Mouse (Mus musculus) G1E (cell line): ENCODE measurements around the gene Tmem214. TPM values are rescaled to one million over a fixed set of nuclear protein-coding genes. Genes with fewer than 3 reads are reported as not detected.

Experiments used
- ATAC-seq: 2 replicates; pipeline ENCODE4 v1.8.0; 2016; ENCODE audit warnings: mild to moderate bottlenecking; ENCODE audit not compliant: insufficient number of reproducible peaks, poor library complexity, low FRiP score, severe bottlenecking; ENCODE audit errors: extremely low read depth
- DNase-seq: peaks from one replicate; pipeline ENCODE4 v3.0.0; 2012; ENCODE audit warnings: low spot score
- H3K27me3 ChIP-seq: 2 replicates; pipeline ENCODE4 v1.6.1; 2012; ENCODE audit warnings: mild to moderate bottlenecking, low read length, inconsistent platforms; ENCODE audit not compliant: insufficient read depth
- H3K36me3 ChIP-seq: replicated peaks from 2 replicates; pipeline ENCODE3; 2012; ENCODE audit warnings: mild to moderate bottlenecking, inconsistent platforms
- H3K4me1 ChIP-seq: 2 replicates; pipeline ENCODE4 v1.6.1; 2012; ENCODE audit warnings: low read depth, low read length, inconsistent platforms, mixed read lengths; ENCODE audit not compliant: insufficient read depth
- H3K4me3 ChIP-seq: 2 replicates; pipeline ENCODE4 v1.5.1; 2012; ENCODE audit warnings: low read depth, mild to moderate bottlenecking, inconsistent platforms, low read length, moderate library complexity, mixed read lengths
- H3K9me3 ChIP-seq: replicated peaks from 2 replicates; pipeline ENCODE4 v1.6.1; 2012; ENCODE audit warnings: inconsistent platforms
- CTCF ChIP-seq: IDR thresholded peaks from 2 replicates; pipeline ENCODE4 v1.5.1; 2012; ENCODE audit warnings: low read depth, low read length, inconsistent platforms, mixed read lengths
- GATA1 ChIP-seq: IDR thresholded peaks from 2 replicates; pipeline ENCODE4 v1.6.1; 2012; ENCODE audit warnings: borderline replicate concordance, low read length, inconsistent platforms, mixed read lengths
- GATA2 ChIP-seq: IDR thresholded peaks from 2 replicates; pipeline ENCODE4 v1.6.1; 2012; ENCODE audit warnings: low read depth, low read length, inconsistent platforms, borderline replicate concordance
- POLR2AphosphoS5 ChIP-seq: IDR thresholded peaks from 2 replicates; pipeline ENCODE4 v1.6.1; 2012; ENCODE audit warnings: low read depth, low read length, inconsistent platforms; ENCODE audit not compliant: insufficient replicate concordance
- TAL1 ChIP-seq: conservative IDR thresholded peaks from 2 replicates; pipeline ENCODE4 v1.6.1; 2012; ENCODE audit warnings: low read depth, low read length, inconsistent platforms, mixed read lengths
- polyA plus RNA-seq: library from polyadenylated mRNA; stranded (reverse); fragments of >175 nt; gene quantifications from 2 replicates; pipeline ENCODE4 v1.2.3, GENCODE M21; 2012
- total RNA-seq, 2 experiments: library from RNA; stranded (forward) in 1 of 2; stranded (reverse) in 1 of 2; fragments of 200-1000 nt in 1 of 2; fragments of >200 nt in 1 of 2; fragmentation: Nextera tagmentation in 1 of 2; gene quantifications; 2 replicates each; pipeline ENCODE4 v1.2.3; 2014 to 2017

Tmem214 gene
- total and polyA plus RNA-seq, 3 experiments: 19.6 to 36.0 (median 26.7) TPM

DNA sequence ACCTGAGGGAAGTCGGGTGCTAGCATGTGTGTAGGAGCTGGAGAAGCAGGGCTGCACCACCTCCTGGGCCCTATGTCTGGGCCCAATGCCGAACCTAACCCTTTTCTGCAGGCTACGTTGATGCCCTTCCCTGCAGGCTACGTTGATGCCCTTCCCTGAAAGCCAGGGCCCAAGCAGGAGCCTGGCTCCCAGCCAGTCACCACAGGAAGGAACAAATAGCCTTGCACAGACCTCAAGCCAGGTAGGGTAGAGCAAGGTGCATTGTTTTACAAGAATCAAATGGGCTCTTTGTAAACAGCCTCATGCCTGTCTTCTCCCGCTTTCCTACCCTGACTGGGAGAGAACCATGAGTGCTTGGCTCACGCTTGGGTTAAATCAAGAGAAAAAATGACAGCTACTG lies 42.0 kb upstream of the Tmem214 start:
- TF ChIP-seq GATA1: no peak
- no peak for TF ChIP-seq CTCF
- TF ChIP-seq TAL1: no peak
- no peak for TF ChIP-seq POLR2AphosphoS5
- no peak for TF ChIP-seq GATA2

DNA sequence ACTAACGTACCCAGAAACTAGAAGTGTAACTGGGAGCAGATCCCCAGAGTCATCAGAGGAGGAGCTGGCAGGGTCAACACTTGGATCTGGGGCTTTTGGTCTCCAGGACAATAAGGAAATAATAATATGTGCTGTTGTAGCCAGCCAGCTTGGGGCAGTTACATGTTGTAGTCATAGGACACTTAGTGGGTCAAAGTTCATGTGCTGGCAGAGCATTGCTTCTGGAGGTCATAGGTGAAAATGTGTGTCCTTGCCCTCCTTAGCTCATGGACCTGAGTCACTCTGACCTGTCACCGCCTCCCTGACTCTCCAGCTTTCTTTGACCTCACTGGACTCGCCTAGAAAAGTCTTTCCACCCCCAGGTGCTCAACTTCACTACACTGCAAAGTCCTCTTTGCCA lies 34.4 kb upstream of the Tmem214 start:
- ATAC-seq: no peak
- H3K27me3 ChIP-seq: peaks cover 3% of the 10 kb centered on the region; the same call in 1 of the 2 replicates
- H3K36me3 ChIP-seq: no peaks in the 10 kb centered on the region
- H3K9me3 ChIP-seq: no peaks in the 10 kb centered on the region
- no peak for TF ChIP-seq TAL1
- no peak for TF ChIP-seq POLR2AphosphoS5
- TF ChIP-seq GATA2: no peak
- TF ChIP-seq CTCF: no peak
- DNase-seq: no peak
- H3K4me1 ChIP-seq: no peaks in the 10 kb centered on the region
- no peak overlapping the region for H3K4me3 ChIP-seq

More for the DNA sequence above, 42.0 kb upstream of the Tmem214 start:
- DNase-seq: no peak
- peaks cover 24% of the 10 kb centered on the region for H3K27me3 ChIP-seq
- H3K9me3 ChIP-seq: no peaks in the 10 kb centered on the region
- H3K4me3 ChIP-seq: no peak overlapping the region
- no peak for ATAC-seq
- H3K4me1 ChIP-seq: no peaks in the 10 kb centered on the region
- H3K36me3 ChIP-seq: no peaks in the 10 kb centered on the region

GRCm38 (mm10) chr5:30839731-30840130 lies 28.1 kb upstream of the Tmem214 start:
- TF ChIP-seq POLR2AphosphoS5 (no peak), TAL1 (no peak), CTCF (no peak), GATA1 (no peak), GATA2 (no peak)
- Histone ChIP-seq H3K36me3 (no peaks in the 10 kb centered on the region), H3K4me1 (no peaks in the 10 kb centered on the region), H3K4me3 (no peak overlapping the region), H3K27me3 (peaks cover 3% of the 10 kb centered on the region; the same call in 1 of the 2 replicates), H3K9me3 (no peaks in the 10 kb centered on the region)
- no peak for ATAC-seq
- no peak for DNase-seq

DNA sequence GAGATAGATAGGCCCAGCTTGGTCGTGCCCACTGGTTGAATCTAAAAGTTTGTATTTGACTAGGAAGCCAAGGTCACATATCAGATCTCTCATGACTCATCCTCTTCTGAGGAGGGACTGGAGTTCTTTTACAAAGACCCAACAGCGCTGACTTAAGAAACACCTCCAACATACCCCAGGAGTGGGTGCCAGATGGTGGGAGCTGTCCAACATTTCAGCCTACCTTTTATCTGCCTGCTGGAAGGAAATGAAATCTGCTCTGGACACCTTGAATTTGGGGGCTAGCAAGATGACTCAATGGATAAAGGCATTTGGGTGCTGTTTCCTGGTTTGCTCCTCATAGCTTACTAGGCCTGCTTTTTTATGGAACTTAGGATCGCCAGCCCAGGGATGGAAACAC lies 25.9 kb upstream of the Tmem214 start:
- no peak for TF ChIP-seq CTCF
- TF ChIP-seq GATA1: no peak
- no peak for TF ChIP-seq TAL1
- TF ChIP-seq GATA2: no peak
- TF ChIP-seq POLR2AphosphoS5: no peak
- H3K27me3 ChIP-seq: 0 out of 2 replicates have a peak, but pooled peaks cover 4% of the 10 kb centered on the region
- no peak for DNase-seq

DNA sequence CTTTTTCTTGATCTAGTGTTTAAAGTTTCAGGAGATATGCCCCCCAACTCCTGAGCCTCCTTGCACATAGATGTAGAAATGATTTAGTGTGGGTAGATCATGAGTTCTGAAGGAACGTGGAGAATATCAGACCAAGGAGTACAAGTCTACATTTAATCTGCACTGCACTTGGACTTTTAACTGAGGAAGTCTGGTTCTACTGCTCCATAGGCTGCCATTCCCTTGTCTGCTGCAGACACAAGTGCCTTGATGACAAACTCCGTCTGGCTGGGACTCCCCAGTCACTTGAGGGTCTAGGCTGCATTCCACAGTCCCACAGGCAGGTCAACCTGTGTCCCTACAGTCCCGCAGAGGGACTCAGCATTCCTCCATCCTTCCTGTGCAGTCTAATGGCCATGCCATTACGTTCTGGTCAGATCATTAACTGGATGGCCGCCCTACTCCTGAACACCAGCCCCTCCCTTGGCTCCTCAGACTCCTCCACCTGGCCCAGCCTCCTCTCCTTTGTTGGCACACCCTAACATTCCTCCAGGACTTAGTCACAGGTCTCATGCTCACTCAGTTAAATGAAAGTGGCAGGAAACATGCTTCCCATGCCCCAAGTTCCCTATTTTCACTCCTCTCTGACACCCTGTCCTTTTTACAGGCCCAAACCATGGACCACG lies 17.8 kb upstream of the Tmem214 start:
- no peak for ATAC-seq

More for the DNA sequence above, 25.9 kb upstream of the Tmem214 start:
- Histone ChIP-seq H3K4me1 (no peaks in the 10 kb centered on the region), H3K9me3 (no peaks in the 10 kb centered on the region), H3K4me3 (no peak overlapping the region), H3K36me3 (no peaks in the 10 kb centered on the region)
- ATAC-seq: no peak

GRCm38 (mm10) chr5:30850556-30850925 lies 17.3 kb upstream of the Tmem214 start:
- Histone ChIP-seq H3K4me1 (peaks cover 3% of the 10 kb centered on the region; the same call in 1 of the 2 replicates), H3K27me3 (peaks cover 48% of the 10 kb centered on the region), H3K36me3 (no peaks in the 10 kb centered on the region), H3K9me3 (no peaks in the 10 kb centered on the region), H3K4me3 (no peak overlapping the region)
- DNase-seq: no peak
- no peak for ATAC-seq
- TF ChIP-seq GATA2 (no peak), CTCF (no peak), POLR2AphosphoS5 (no peak), GATA1 (no peak), TAL1 (no peak)

More for the DNA sequence above, 17.8 kb upstream of the Tmem214 start:
- DNase-seq: no peak
- Histone ChIP-seq H3K36me3 (no peaks in the 10 kb centered on the region), H3K27me3 (peaks cover 43% of the 10 kb centered on the region), H3K9me3 (no peaks in the 10 kb centered on the region), H3K4me3 (no peak overlapping the region), H3K4me1 (peaks cover 3% of the 10 kb centered on the region; the same call in 1 of the 2 replicates)
- TF ChIP-seq CTCF (no peak), GATA1 (no peak), POLR2AphosphoS5 (no peak), TAL1 (no peak), GATA2 (no peak)

- ATAC-seq (no peak), DNase-seq (no peak)
- peaks cover 3% of the 10 kb centered on the region; the same call in 1 of the 2 replicates for H3K4me1 ChIP-seq
- H3K4me3 ChIP-seq: no peak overlapping the region
- H3K9me3 ChIP-seq: no peaks in the 10 kb centered on the region
- peaks cover 62% of the 10 kb centered on the region for H3K27me3 ChIP-seq
- TF ChIP-seq TAL1 (no peak), GATA2 (no peak), POLR2AphosphoS5 (no peak), CTCF (no peak), GATA1 (no peak)
- H3K36me3 ChIP-seq: no peaks in the 10 kb centered on the region
Observed at GRCm38 (mm10) chr5:30853522-30853921, 14.3 kb upstream of the Tmem214 start.
